Mouse (Mus musculus): ENCODE results near the gene Gnat1. TPM values are rescaled to one million over a fixed set of nuclear protein-coding genes. Genes with fewer than 3 reads are reported as not detected.
A peak's percentile ranks its signal among the peaks of the same experiment; 100 is the strongest.

Gene Gnat1
- polyA plus RNA-seq, 1 experiment from 2014 or later, result 1.3 TPM

GRCm38 (mm10) chr9:107715632-107716031 is 36.1 kb upstream of the Gnat1 start:
- no peaks in the 10 kb centered on the region for H3K36me3 ChIP-seq (ENCODE audit: control insufficient read depth, insufficient read depth, low read length)
- peaks cover 11% of the 10 kb centered on the region for H3K4me1 ChIP-seq (ENCODE audit: control insufficient read depth, insufficient read depth, low read depth, low read length)
- no peak for ATAC-seq
- H3K27me3 ChIP-seq (replicated peaks; ENCODE audit: control insufficient read depth, insufficient read depth, low read length), result no peaks in the 10 kb centered on the region
- no peak overlapping the region for H3K9ac ChIP-seq (ENCODE audit: low read depth, low read length)
- no peak overlapping the region for H3K4me2 ChIP-seq (ENCODE audit: low read length)
- no peaks in the 10 kb centered on the region for H3K9me3 ChIP-seq (ENCODE audit: control insufficient read depth, low read length)
- H3K4me3 ChIP-seq (ENCODE audit: low read length), result no peak overlapping the region
- WGBS, result 78% methylated on average over 2 of the region's 2 CpGs
- H3K27ac ChIP-seq (ENCODE audit: low read depth, low read length), result no peak overlapping the region

GRCm38 (mm10) chr9:107714221-107714952 is 34.9 kb upstream of the Gnat1 start:
- WGBS, result 12% methylated on average over 11 of the region's 12 CpGs
- H3K4me2 ChIP-seq (ENCODE audit: low read length), result no peak overlapping the region
- H3K27me3 ChIP-seq (replicated peaks; ENCODE audit: control insufficient read depth, insufficient read depth, low read length), result no peaks in the 10 kb centered on the region
- peaks cover 18% of the 10 kb centered on the region for H3K4me1 ChIP-seq (ENCODE audit: control insufficient read depth, insufficient read depth, low read depth, low read length)
- H3K9ac ChIP-seq (ENCODE audit: low read depth, low read length), result 0 out of 2 replicates have a peak overlapping the region, but pooled peaks have one; percentile 7
- H3K27ac ChIP-seq (ENCODE audit: low read depth, low read length), result peak overlapping the region; percentile 2; the same call in 1 of the 2 replicates
- H3K4me3 ChIP-seq (ENCODE audit: low read length), result no peak overlapping the region
- H3K36me3 ChIP-seq (ENCODE audit: control insufficient read depth, insufficient read depth, low read length), result no peaks in the 10 kb centered on the region
- peak; percentile 12; the same call in 1 of the 2 replicates for ATAC-seq
- H3K9me3 ChIP-seq (ENCODE audit: control insufficient read depth, low read length), result no peaks in the 10 kb centered on the region

GRCm38 (mm10) chr9:107709697-107710483 is 30.4 kb upstream of the Gnat1 start, which contains the start of gene Sema3f:
Sema3f (minus strand) TSS chr9:107710475.
- peaks cover 44% of the 10 kb centered on the region for H3K4me1 ChIP-seq (ENCODE audit: control insufficient read depth, insufficient read depth, low read depth, low read length)
- peak within 1 kb of the TSS; percentile 93 for H3K9ac ChIP-seq (ENCODE audit: low read depth, low read length)
- no peaks in the 10 kb centered on the region for H3K27me3 ChIP-seq (replicated peaks; ENCODE audit: control insufficient read depth, insufficient read depth, low read length)
- H3K4me3 ChIP-seq (ENCODE audit: low read length), result peak within 1 kb of the TSS; percentile 83
- ATAC-seq, result peak; percentile 79
- under 1% methylated on average over 69 of the region's 86 CpGs for WGBS
- no peaks in the 10 kb centered on the region for H3K36me3 ChIP-seq (ENCODE audit: control insufficient read depth, insufficient read depth, low read length)
- H3K9me3 ChIP-seq (ENCODE audit: control insufficient read depth, low read length), result no peaks in the 10 kb centered on the region
- peak within 1 kb of the TSS; percentile 95 for H3K4me2 ChIP-seq (ENCODE audit: low read length)
- peak within 1 kb of the TSS; percentile 79 for H3K27ac ChIP-seq (ENCODE audit: low read depth, low read length)

GRCm38 (mm10) chr9:107709096-107709696 is 29.7 kb upstream of the Gnat1 start:
- Histone ChIP-seq H3K27me3 (replicated peaks; ENCODE audit: control insufficient read depth, insufficient read depth, low read length) (no peaks in the 10 kb centered on the region), H3K36me3 (ENCODE audit: control insufficient read depth, insufficient read depth, low read length) (no peaks in the 10 kb centered on the region), H3K4me2 (ENCODE audit: low read length) (peak overlapping the region; percentile 95), H3K4me1 (ENCODE audit: control insufficient read depth, insufficient read depth, low read depth, low read length) (peaks cover 39% of the 10 kb centered on the region), H3K9me3 (ENCODE audit: control insufficient read depth, low read length) (no peaks in the 10 kb centered on the region), H3K4me3 (ENCODE audit: low read length) (peak overlapping the region; percentile 83), H3K27ac (ENCODE audit: low read depth, low read length) (peak overlapping the region; percentile 79), H3K9ac (ENCODE audit: low read depth, low read length) (peak overlapping the region; percentile 93)
- no peak for ATAC-seq
- WGBS, result under 1% methylated on average over 42 of the region's 55 CpGs

GRCm38 (mm10) chr9:107708439-107709095 is 29.1 kb upstream of the Gnat1 start:
- ATAC-seq, result no peak
- no peaks in the 10 kb centered on the region for H3K36me3 ChIP-seq (ENCODE audit: control insufficient read depth, insufficient read depth, low read length)
- H3K9ac ChIP-seq (ENCODE audit: low read depth, low read length), result peak overlapping the region; percentile 93
- H3K27ac ChIP-seq (ENCODE audit: low read depth, low read length), result peak overlapping the region; percentile 79
- H3K4me1 ChIP-seq (ENCODE audit: control insufficient read depth, insufficient read depth, low read depth, low read length), result peaks cover 40% of the 10 kb centered on the region
- peak overlapping the region; percentile 95 for H3K4me2 ChIP-seq (ENCODE audit: low read length)
- WGBS, result 4% methylated on average over 21 of the region's 21 CpGs
- peak overlapping the region; percentile 83 for H3K4me3 ChIP-seq (ENCODE audit: low read length)
- H3K27me3 ChIP-seq (replicated peaks; ENCODE audit: control insufficient read depth, insufficient read depth, low read length), result no peaks in the 10 kb centered on the region
- no peaks in the 10 kb centered on the region for H3K9me3 ChIP-seq (ENCODE audit: control insufficient read depth, low read length)

- Histone ChIP-seq H3K27me3 (replicated peaks; ENCODE audit: control insufficient read depth, insufficient read depth, low read length) (no peaks in the 10 kb centered on the region), H3K4me3 (ENCODE audit: low read length) (peak overlapping the region; percentile 83), H3K9me3 (ENCODE audit: control insufficient read depth, low read length) (no peaks in the 10 kb centered on the region), H3K4me1 (ENCODE audit: control insufficient read depth, insufficient read depth, low read depth, low read length) (peaks cover 43% of the 10 kb centered on the region), H3K4me2 (ENCODE audit: low read length) (peak overlapping the region; percentile 95), H3K36me3 (ENCODE audit: control insufficient read depth, insufficient read depth, low read length) (no peaks in the 10 kb centered on the region), H3K9ac (ENCODE audit: low read depth, low read length) (peak overlapping the region; percentile 93), H3K27ac (ENCODE audit: low read depth, low read length) (peak overlapping the region; percentile 79)
- 3% methylated on average over 17 of the region's 17 CpGs for WGBS
- peak; percentile 16; the same call in 1 of the 2 replicates for ATAC-seq
Observed at GRCm38 (mm10) chr9:107707701-107708438, 28.4 kb upstream of the Gnat1 start.

- Histone ChIP-seq H3K4me3 (ENCODE audit: low read length) (peak overlapping the region; percentile 83), H3K27ac (ENCODE audit: low read depth, low read length) (peak overlapping the region; percentile 79), H3K27me3 (replicated peaks; ENCODE audit: control insufficient read depth, insufficient read depth, low read length) (no peaks in the 10 kb centered on the region), H3K36me3 (ENCODE audit: control insufficient read depth, insufficient read depth, low read length) (no peaks in the 10 kb centered on the region), H3K4me2 (ENCODE audit: low read length) (peak overlapping the region; percentile 95), H3K4me1 (ENCODE audit: control insufficient read depth, insufficient read depth, low read depth, low read length) (peaks cover 48% of the 10 kb centered on the region), H3K9me3 (ENCODE audit: control insufficient read depth, low read length) (no peaks in the 10 kb centered on the region), H3K9ac (ENCODE audit: low read depth, low read length) (peak overlapping the region; percentile 93)
- ATAC-seq, result no peak
- WGBS, result 3% methylated on average over 14 of the region's 14 CpGs
Observed at GRCm38 (mm10) chr9:107706781-107707211, 27.3 kb upstream of the Gnat1 start.
